Mouse (Mus musculus) CH12.LX (cell line): ENCODE results near the gene Fam168a.

Source experiments
- CTCF ChIP-seq, 2 experiments: IDR thresholded peaks in 1 of 2; conservative IDR thresholded peaks in 1 of 2; 2 replicates each; pipeline ENCODE4 v1.5.1; 2011 to 2012; ENCODE audit warnings: low read depth in 2 of 2, low read length in 2 of 2, improper control_type of control experiment in 1 of 2, inconsistent platforms in 1 of 2, mild to moderate bottlenecking in 1 of 2, moderate library complexity in 1 of 2
- EP300 ChIP-seq: IDR thresholded peaks from 2 replicates; pipeline ENCODE4 v1.6.1; 2011; ENCODE audit warnings: low read length, improper control_type of control experiment
- IRF4 ChIP-seq: IDR thresholded peaks from 2 replicates; pipeline ENCODE4 v1.6.1; 2014; ENCODE audit warnings: low read depth, mild to moderate bottlenecking, inconsistent platforms, low read length, improper control_type of control experiment
- JUN ChIP-seq: IDR thresholded peaks from 2 replicates; pipeline ENCODE4 v1.6.1; 2011; ENCODE audit warnings: low read depth, mild to moderate bottlenecking, low read length, improper control_type of control experiment, moderate library complexity; ENCODE audit not compliant: insufficient read depth
- MAZ ChIP-seq: IDR thresholded peaks from 2 replicates; pipeline ENCODE4 v1.6.1; 2012; ENCODE audit warnings: low read depth, mild to moderate bottlenecking, inconsistent platforms, low read length, improper control_type of control experiment, moderate library complexity
- NELFE ChIP-seq: IDR thresholded peaks from 2 replicates; pipeline ENCODE4 v1.6.1; 2011; ENCODE audit warnings: low read depth, low read length, improper control_type of control experiment
- SMC3 ChIP-seq: IDR thresholded peaks from 2 replicates; pipeline ENCODE4 v1.6.1; 2011; ENCODE audit warnings: low read depth, low read length, improper control_type of control experiment
- TCF12 ChIP-seq: IDR thresholded peaks from 2 replicates; pipeline ENCODE4 v1.6.1; 2014; ENCODE audit warnings: low read depth, mild to moderate bottlenecking, inconsistent platforms, low read length, improper control_type of control experiment
- USF2 ChIP-seq: conservative IDR thresholded peaks from 2 replicates; pipeline ENCODE4 v1.6.1; 2011; ENCODE audit warnings: low read depth, low read length, improper control_type of control experiment

GRCm38 (mm10) chr7:100818401-100819064 is 112.1 kb downstream of the Fam168a start:
- TF ChIP-seq MAZ (no peak), EP300 (no peak), CTCF (conservative IDR thresholded peaks at IDR 0.05 in 1 of 2, IDR thresholded peaks at IDR 0.05 in 1 of 2; ENCODE audit: low read depth in 2 of 2, low read length in 2 of 2) (peak in 1 of 2 experiments; percentile 66; a peak in 2 of 4 replicates), IRF4 (no peak), SMC3 (peak; percentile 47), USF2 (no peak), TCF12 (no peak), NELFE (no peak), JUN (no peak)
